Mouse (Mus musculus) cerebellum, adult 2 months (tissue): ENCODE measurements at regions not wholly inside any gene's neighbourhood (a gene's known extent, or its start where the extent isn't known, plus 50 kb on each side); places are given as distances from the start of the nearest gene placed in this dataset.

ENCODE experiments used
- CTCF ChIP-seq: fragments of 200-500 bp; IDR thresholded peaks from 2 replicates; pipeline ENCODE4 v1.5.1; 2011; ENCODE audit warnings: low read depth, mild to moderate bottlenecking, control low read depth, low read length, moderate library complexity, borderline replicate concordance; ENCODE audit not compliant: insufficient read depth
- POLR2A ChIP-seq: fragments of 200-500 bp; IDR thresholded peaks from 2 replicates; pipeline ENCODE4 v1.6.1; 2011; ENCODE audit warnings: low read length, control low read depth, borderline replicate concordance; ENCODE audit not compliant: insufficient read depth

DNA sequence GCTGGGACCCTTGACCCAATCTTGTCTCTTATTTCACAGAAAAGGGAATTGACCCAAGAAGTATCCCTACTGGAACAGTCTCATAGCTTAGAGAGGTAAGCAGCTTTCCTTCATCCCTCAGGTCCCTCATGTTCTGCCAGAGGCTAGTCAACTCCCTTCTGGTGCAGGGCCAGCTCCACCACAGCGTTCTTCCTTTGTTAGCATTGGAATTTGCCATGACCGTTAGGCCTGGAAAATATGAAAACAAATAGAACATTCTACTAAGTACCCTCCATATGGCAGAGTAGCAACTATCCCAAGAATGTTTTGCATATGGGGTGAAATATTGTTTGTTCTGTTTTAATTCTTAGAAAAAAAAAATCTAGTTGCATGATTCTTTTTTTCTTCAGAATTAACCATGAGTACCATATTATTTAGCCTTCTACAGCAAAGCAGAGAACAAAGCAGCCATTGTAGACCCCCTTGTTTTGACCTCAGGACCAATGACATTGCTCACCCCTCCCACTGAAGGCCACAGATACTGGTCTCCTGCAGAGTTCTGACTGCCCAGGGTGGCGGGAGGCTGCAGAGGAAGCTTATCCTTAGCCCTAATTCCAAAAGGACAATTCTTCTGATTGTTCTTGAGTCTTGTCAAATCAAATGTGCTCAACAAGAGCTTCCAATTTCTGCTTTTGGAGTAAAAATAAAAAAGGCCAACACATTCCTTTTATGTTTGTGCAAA lies 78.1 kb upstream of the Ehbp1 start:
- TF ChIP-seq CTCF (no peak), POLR2A (no peak)
